Mouse (Mus musculus) C2C12 (cell line): ENCODE results near the gene Ebf1. TPM values are rescaled to one million over a fixed set of nuclear protein-coding genes. Genes with fewer than 3 reads are reported as not detected.
A peak's percentile ranks its signal among the peaks of the same experiment; 100 is the strongest.

ENCODE experiments used
- H3K27me3 ChIP-seq: one replicate; pipeline ENCODE4 v1.6.1; 2011; ENCODE audit not compliant: control insufficient read depth, insufficient read depth, insufficient read length
- H3K36me3 ChIP-seq: one replicate; pipeline ENCODE4 v1.6.1; 2011; ENCODE audit not compliant: control insufficient read depth, insufficient read depth
- H3K4me3 ChIP-seq: one replicate; pipeline ENCODE4 v1.5.1; 2011; ENCODE audit warnings: mild to moderate bottlenecking, control low read depth; ENCODE audit not compliant: poor library complexity, insufficient read depth, severe bottlenecking
- H3K79me2 ChIP-seq: one replicate; pipeline ENCODE4 v1.6.1; 2011; ENCODE audit not compliant: control insufficient read depth, insufficient read depth
- H3K79me3 ChIP-seq: one replicate; pipeline ENCODE4 v1.6.1; 2011; ENCODE audit warnings: low read depth, control low read depth
- H3ac ChIP-seq: one replicate; pipeline ENCODE3; 2011; ENCODE audit warnings: low read depth; ENCODE audit not compliant: control insufficient read depth, insufficient read length
- CEBPB ChIP-seq: IDR thresholded peaks from one replicate; pipeline ENCODE4 v1.6.1; 2011; ENCODE audit warnings: low read depth, mild to moderate bottlenecking, control low read depth, moderate library complexity
- CTCF ChIP-seq: IDR thresholded peaks from one replicate; pipeline ENCODE4 v1.5.1; 2011; ENCODE audit not compliant: control insufficient read depth, insufficient read depth, insufficient read length
- FOSL1 ChIP-seq: IDR thresholded peaks from one replicate; pipeline ENCODE4 v1.8.0; 2011; ENCODE audit warnings: mild to moderate bottlenecking, low read length; ENCODE audit not compliant: poor library complexity, insufficient read depth, severe bottlenecking
- MAX ChIP-seq: IDR thresholded peaks from one replicate; pipeline ENCODE4 v1.6.1; 2011; ENCODE audit warnings: mild to moderate bottlenecking, control low read depth
- MYOD1 ChIP-seq: IDR thresholded peaks from one replicate; pipeline ENCODE4 v1.6.1; 2011; ENCODE audit warnings: low read depth; ENCODE audit not compliant: control insufficient read depth, insufficient read length
- MYOG ChIP-seq: IDR thresholded peaks from one replicate; pipeline ENCODE4 v1.6.1; 2011; ENCODE audit not compliant: control insufficient read depth, insufficient read length; ENCODE audit errors: extremely low read depth
- USF1 ChIP-seq: IDR thresholded peaks from one replicate; pipeline ENCODE4 v1.6.1; 2011; ENCODE audit warnings: low read depth, mild to moderate bottlenecking, control low read depth, moderate library complexity
- polyA plus RNA-seq: library from polyadenylated mRNA; unstranded; fragments of >200 nt; fragmentation: generic; extraction: Trizol; gene quantifications from one replicate; pipeline ENCODE4 v1.2.1, GENCODE M21; 2012; ENCODE audit warnings: missing spikeins

Ebf1 gene
- polyA plus RNA-seq, 1 experiment: 4.3 TPM

DNA sequence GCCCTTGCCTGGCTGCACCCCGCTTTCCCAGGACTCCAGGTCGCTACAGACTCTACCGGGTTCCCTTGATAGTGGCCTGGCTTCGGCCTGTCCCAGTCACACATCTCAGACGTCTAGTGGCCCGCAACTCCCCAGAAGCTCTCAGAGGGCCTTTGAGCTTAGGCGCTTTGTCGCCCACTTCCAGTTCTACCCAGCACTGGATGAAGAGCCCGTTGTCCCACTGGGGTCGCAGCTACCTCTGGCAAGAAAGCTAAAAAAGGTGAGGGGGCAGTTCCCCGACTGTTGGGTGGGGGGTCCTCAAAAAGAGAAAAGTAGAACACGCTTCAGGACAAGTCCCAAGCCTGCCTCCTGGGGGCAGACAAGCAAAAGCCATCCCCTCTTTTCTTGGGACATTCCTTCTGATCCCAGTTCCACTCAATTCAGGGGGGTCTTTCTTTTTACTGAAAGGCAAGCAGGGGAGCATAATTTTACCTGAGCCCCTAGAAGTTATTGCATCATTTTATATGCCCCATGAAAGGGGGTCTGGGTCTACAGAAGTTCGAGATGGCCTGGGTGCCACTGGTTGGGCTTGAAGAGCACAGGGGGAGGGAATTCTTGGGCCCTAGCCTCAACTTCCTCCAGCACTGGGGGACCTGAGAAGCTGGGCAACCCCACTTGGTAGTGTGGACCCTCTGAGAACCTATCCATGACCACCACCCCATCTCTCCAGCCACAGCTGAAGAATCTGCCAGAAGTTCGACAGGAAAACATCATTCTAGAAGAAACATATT is 3.5 kb upstream of the Ebf1 start:
- TF ChIP-seq MYOD1: no peak
- Histone ChIP-seq H3K36me3 (no peaks in the 10 kb centered on the region), H3K4me3 (no peak overlapping the region), H3K79me2 (peaks cover 10% of the 10 kb centered on the region), H3K79me3 (peaks cover 5% of the 10 kb centered on the region), H3K27me3 (no peaks in the 10 kb centered on the region), H3ac (no peak overlapping the region)

DNA sequence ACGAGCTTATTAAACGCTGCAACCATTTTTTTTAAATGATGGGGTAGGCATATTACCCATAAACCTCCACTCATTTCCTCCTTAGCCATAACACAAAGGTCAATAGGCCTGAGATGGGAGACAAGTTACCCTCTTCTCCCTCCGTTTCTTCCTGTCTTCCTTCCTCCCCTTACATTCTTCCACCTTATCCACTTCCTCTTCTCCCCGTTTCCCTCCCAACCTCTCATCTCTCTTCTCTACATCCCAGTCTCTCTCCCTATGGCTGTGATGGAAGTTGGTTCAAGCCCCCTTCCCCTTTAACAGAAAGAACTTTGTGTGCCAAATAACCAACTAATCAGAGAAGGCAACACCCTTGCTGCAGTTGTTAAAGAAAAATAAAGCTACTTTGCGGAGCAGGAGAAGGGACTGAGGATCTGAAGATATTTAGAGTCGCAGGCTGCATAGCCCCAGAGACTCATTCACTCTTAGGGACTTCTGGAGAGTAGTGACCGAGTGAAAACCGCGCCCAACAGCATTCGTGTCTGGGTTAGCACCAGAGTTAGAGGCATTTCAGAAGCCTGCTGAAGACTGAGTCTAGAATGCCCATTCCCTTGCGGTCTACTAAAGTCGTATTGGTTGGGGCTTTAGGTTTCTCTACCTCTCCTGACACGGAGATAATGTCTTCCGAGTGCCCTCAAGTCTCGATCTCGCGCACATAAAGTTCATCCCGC is 884 bp upstream of the Ebf1 start:
- H3ac ChIP-seq: peak overlapping the region; percentile 97
- H3K79me3 ChIP-seq: peaks cover 22% of the 10 kb centered on the region
- TF ChIP-seq MYOD1 (no peak), CEBPB (no peak), FOSL1 (no peak), USF1 (no peak), MAX (no peak), MYOG (no peak), CTCF (no peak)
- H3K79me2 ChIP-seq: peaks cover 37% of the 10 kb centered on the region
- H3K36me3 ChIP-seq: peaks cover 7% of the 10 kb centered on the region
- no peaks in the 10 kb centered on the region for H3K27me3 ChIP-seq
- H3K4me3 ChIP-seq: peak overlapping the region; percentile 78

GRCm38 (mm10) chr11:44617734-44618586 is 843 bp downstream of the Ebf1 start:
- no peaks in the 10 kb centered on the region for H3K27me3 ChIP-seq

DNA sequence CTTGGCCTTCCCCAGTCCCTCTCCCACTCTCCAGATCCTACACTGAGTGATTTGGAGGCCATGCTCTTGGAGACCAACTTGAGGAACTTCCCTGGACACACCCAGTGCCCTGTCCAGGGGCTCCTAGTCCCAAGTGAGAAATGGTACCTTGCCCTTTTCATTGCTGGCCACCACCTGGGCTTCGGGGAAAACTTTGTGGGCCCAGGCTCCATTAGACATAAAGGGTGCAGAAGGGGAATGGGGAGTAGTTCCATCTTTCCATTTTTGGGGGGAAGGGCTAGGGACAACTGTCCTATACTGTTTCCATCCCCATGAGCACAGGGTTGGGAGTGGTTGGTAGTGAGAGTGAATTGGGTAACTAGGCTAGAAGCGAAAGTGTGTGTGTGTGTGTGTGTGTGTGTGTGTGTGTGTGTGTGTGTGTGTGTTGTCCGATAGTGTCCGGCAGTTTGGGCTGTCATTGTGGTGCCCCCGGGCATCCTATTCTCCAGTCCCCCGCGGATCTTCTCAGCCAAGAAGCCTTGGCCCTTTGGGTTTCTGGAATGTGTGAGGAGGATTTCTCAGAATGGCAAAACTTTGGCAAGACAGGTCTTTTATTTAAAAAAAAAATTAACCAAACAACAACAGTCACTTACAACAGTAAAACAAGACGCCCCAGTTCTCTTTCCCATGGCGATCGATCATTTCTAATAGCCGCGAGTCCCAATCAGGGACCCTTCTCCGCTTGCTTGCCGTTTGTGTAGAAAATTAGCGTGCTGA is 2.2 kb downstream of the Ebf1 start:
- peaks cover 22% of the 10 kb centered on the region for H3K79me3 ChIP-seq
- H3K79me2 ChIP-seq: peaks cover 43% of the 10 kb centered on the region
- peak overlapping the region; percentile 66 for H3ac ChIP-seq
- peaks cover 23% of the 10 kb centered on the region for H3K36me3 ChIP-seq
- H3K4me3 ChIP-seq: peak overlapping the region; percentile 78
- TF ChIP-seq MAX (no peak), FOSL1 (no peak)
- no peaks in the 10 kb centered on the region for H3K27me3 ChIP-seq

More at GRCm38 (mm10) chr11:44617734-44618586, 843 bp downstream of the Ebf1 start:
- Histone ChIP-seq H3K79me2 (peaks cover 43% of the 10 kb centered on the region), H3K4me3 (peak overlapping the region; percentile 78), H3ac (peak overlapping the region; percentile 100), H3K79me3 (peaks cover 22% of the 10 kb centered on the region), H3K36me3 (peaks cover 13% of the 10 kb centered on the region)
- TF ChIP-seq USF1: no peak
- TF ChIP-seq MAX: no peak
- TF ChIP-seq CTCF: peak; percentile 28

DNA sequence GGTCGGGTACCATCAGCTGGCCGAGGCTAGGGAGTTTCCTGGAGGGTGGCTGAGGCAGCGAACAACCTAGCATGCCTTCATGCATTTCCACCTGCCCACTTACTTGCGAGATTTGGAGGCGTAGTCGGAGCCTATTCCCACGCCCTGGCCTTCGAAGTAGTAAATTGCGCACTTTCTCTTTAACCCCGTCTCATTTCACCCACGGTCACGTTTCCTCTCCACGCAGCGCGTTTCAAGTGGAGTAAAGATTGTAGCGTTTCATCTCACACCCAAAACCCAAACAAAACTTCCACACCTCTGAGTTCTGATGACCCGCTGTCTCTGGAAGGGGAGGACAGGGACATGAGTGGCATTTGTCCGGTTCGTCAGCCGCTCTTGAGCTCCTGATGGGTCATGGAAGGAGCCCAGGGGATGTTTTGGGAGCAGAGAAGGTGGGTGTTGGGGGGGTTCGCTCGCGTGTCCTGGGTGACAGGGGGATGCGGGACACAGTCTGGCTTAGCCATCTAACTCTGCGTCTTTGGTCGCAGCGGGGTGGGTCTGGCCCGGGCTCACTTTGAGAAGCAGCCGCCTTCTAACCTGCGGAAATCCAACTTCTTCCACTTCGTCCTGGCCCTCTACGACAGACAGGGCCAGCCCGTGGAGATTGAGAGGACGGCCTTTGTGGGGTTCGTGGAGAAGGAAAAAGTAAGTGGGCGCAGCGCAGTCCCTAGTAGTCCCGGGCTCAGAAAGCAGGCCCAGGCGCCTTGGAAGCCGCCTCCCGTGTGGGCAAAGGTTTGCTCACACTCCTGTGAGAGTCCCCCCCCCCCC is 3.0 kb downstream of the Ebf1 start:
- H3K27me3 ChIP-seq: no peaks in the 10 kb centered on the region
- peaks cover 22% of the 10 kb centered on the region for H3K79me3 ChIP-seq
- no peak overlapping the region for H3K4me3 ChIP-seq
- peaks cover 43% of the 10 kb centered on the region for H3K79me2 ChIP-seq
- no peak overlapping the region for H3ac ChIP-seq
- no peak for TF ChIP-seq CEBPB
- TF ChIP-seq MYOG: no peak
- TF ChIP-seq MYOD1: no peak
- TF ChIP-seq MAX: no peak
- TF ChIP-seq FOSL1: no peak
- TF ChIP-seq CTCF: no peak
- no peak for TF ChIP-seq USF1
- H3K36me3 ChIP-seq: peaks cover 31% of the 10 kb centered on the region
